Mouse (Mus musculus) kidney, embryonic 14.5 days (tissue): ENCODE data around the gene Zfp108. TPM values are rescaled to one million over a fixed set of nuclear protein-coding genes. Genes with fewer than 3 reads are reported as not detected.

Source experiments
- ATAC-seq: fragments of 200-750 bp; cut with Nextera tagmentation; 2 replicates; pipeline ENCODE4 v1.8.0; 2017; ENCODE audit warnings: moderate number of reproducible peaks, mild to moderate bottlenecking, moderate TSS enrichment, moderate library complexity; ENCODE audit not compliant: low FRiP score, low TSS enrichment
- H3K27ac ChIP-seq: fragments of 300-500 bp; sonication (generic); 2 replicates; pipeline ENCODE4 v1.5.1; 2014; ENCODE audit warnings: low read depth, mild to moderate bottlenecking, low read length, moderate library complexity, mixed read lengths
- H3K27me3 ChIP-seq: fragments of 300-500 bp; sonication (generic); 2 replicates; pipeline ENCODE4 v1.6.1; 2014; ENCODE audit warnings: mild to moderate bottlenecking, low read length; ENCODE audit not compliant: control insufficient read depth, insufficient read depth
- H3K36me3 ChIP-seq: fragments of 300-500 bp; sonication (generic); 2 replicates; pipeline ENCODE4 v1.6.1; 2014; ENCODE audit warnings: low read length, mixed read lengths; ENCODE audit not compliant: control insufficient read depth, insufficient read depth
- H3K4me1 ChIP-seq: fragments of 300-500 bp; sonication (generic); 2 replicates; pipeline ENCODE4 v1.6.1; 2014; ENCODE audit warnings: low read length, mixed read lengths; ENCODE audit not compliant: control insufficient read depth, insufficient read depth
- H3K4me2 ChIP-seq: fragments of 300-500 bp; sonication (generic); replicated peaks from 2 replicates; pipeline ENCODE4 v1.6.1; 2014; ENCODE audit warnings: low read depth, mild to moderate bottlenecking, low read length
- H3K4me3 ChIP-seq: fragments of 300-500 bp; sonication (generic); 2 replicates; pipeline ENCODE4 v1.5.1; 2014; ENCODE audit warnings: mild to moderate bottlenecking, low read length
- H3K9ac ChIP-seq: fragments of 300-500 bp; sonication (generic); 2 replicates; pipeline ENCODE4 v1.6.1; 2014; ENCODE audit warnings: low read depth, mild to moderate bottlenecking, low read length, moderate library complexity
- H3K9me3 ChIP-seq: fragments of 300-500 bp; sonication (generic); 2 replicates; pipeline ENCODE4 v1.6.1; 2016; ENCODE audit warnings: low read length; ENCODE audit not compliant: control insufficient read depth
- WGBS: fragments of 180-500 bp; shearing (Covaris S2); extraction: QIAGEN DNeasy Blood & Tissue Kit; methylation state at CpG from one replicate; pipeline ENCODE4 v1.1.7; 2014; 5-methylcytosine and 5-hydroxymethylcytosine counted together
- polyA plus RNA-seq: library from polyadenylated mRNA; unstranded; fragments of >200 nt; fragmentation: Nextera tagmentation; extraction: Ambion mirVana; gene quantifications from 2 replicates; pipeline ENCODE4 v1.2.1, GENCODE M21; 2014

Zfp108 gene
- polyA plus RNA-seq, 1 experiment from 2014 or later = 3.5 TPM

- Histone ChIP-seq H3K27ac (peak within 1 kb of the TSS; percentile 96), H3K4me3 (peak within 1 kb of the TSS; percentile 59), H3K9ac (peak within 1 kb of the TSS; percentile 18; the same call in 1 of the 2 replicates), H3K36me3 (peaks cover 36% of the 10 kb centered on the region), H3K27me3 (no peaks in the 10 kb centered on the region), H3K4me2 (peak within 1 kb of the TSS; percentile 87), H3K9me3 (no peaks in the 10 kb centered on the region), H3K4me1 (0 out of 2 replicates have a peak, but pooled peaks cover 3% of the 10 kb centered on the region)
- WGBS = 4% methylated on average over 13 of the region's 13 CpGs
- peak; percentile 80 for ATAC-seq
These were observed 46.2 kb downstream of the Zfp108 start, which contains the start of gene Zfp61 for GRCm38 (mm10) chr7:24300771-24301282. TSS of gene Zfp61 (minus strand) at chr7:24301232.

Other genes with a start within 250 kb of the Zfp108 start
- gene Vmn1r183, start 201.5 kb upstream of the Zfp108 start, polyA plus RNA-seq = not detected in 2 replicates
- 17.1 and 24.5 TPM in 2 replicates for gene Zfp180, start 172.9 kb upstream of the Zfp108 start, polyA plus RNA-seq
- 4.0 and 5.3 TPM in 2 replicates for gene Zfp112, start 142.5 kb upstream of the Zfp108 start, polyA plus RNA-seq
- gene Zfp235, start 120.6 kb upstream of the Zfp108 start, polyA plus RNA-seq = 14.8 and 16.8 TPM in 2 replicates
- 4.1 and 6.1 TPM in 2 replicates for gene Zfp114, start 79.7 kb upstream of the Zfp108 start, polyA plus RNA-seq
- 6.8 and 12.0 TPM in 2 replicates for gene Zfp111, start 43.4 kb upstream of the Zfp108 start, polyA plus RNA-seq
- gene Zfp109, start 17.2 kb upstream of the Zfp108 start, polyA plus RNA-seq = 1.7 and 5.0 TPM in 2 replicates
- gene Zfp93, start 15.6 kb downstream of the Zfp108 start, polyA plus RNA-seq = 6.3 and 11.8 TPM in 2 replicates
- gene Zfp61, start 46.4 kb downstream of the Zfp108 start, polyA plus RNA-seq = 31.3 and 39.5 TPM in 2 replicates
- gene Zfp94, start 61.9 kb downstream of the Zfp108 start, polyA plus RNA-seq = 9.6 and 10.3 TPM in 2 replicates
- 0.26 and 0.31 TPM in 2 replicates for gene Tescl, start 79.1 kb downstream of the Zfp108 start, polyA plus RNA-seq
- gene Lypd5, start 94.4 kb downstream of the Zfp108 start, polyA plus RNA-seq = not detected in 2 replicates
- 2.6 and 3.3 TPM in 2 replicates for gene Kcnn4, start 115.5 kb downstream of the Zfp108 start, polyA plus RNA-seq
- gene Smg9, start 144.8 kb downstream of the Zfp108 start, polyA plus RNA-seq = 25.0 and 32.3 TPM in 2 replicates
- not detected in 2 replicates for gene Irgc1, start 197.5 kb downstream of the Zfp108 start, polyA plus RNA-seq
- gene Plaur, start 207.7 kb downstream of the Zfp108 start, polyA plus RNA-seq = 14.1 TPM in 2 replicates
- gene Cadm4, start 227.2 kb downstream of the Zfp108 start, polyA plus RNA-seq = 1.5 and 5.9 TPM in 2 replicates